Mouse (Mus musculus) intestine, embryonic 16.5 days (tissue): ENCODE measurements around the gene Smco1. TPM values are rescaled to one million over a fixed set of nuclear protein-coding genes. Genes with fewer than 3 reads are reported as not detected.
A peak's percentile ranks its signal among the peaks of the same experiment; 100 is the strongest.
"Not testable (repeated sequence)": the region's sequence is repeated elsewhere in the genome, so short reads cannot be mapped to it uniquely, and the experiment has no call there.

Experiments used
- ATAC-seq: fragments of 200-750 bp; cut with Nextera tagmentation; 2 replicates; pipeline ENCODE4 v1.8.0; 2017; ENCODE audit warnings: moderate TSS enrichment, moderate library complexity
- H3K27ac ChIP-seq: fragments of 300-500 bp; sonication (generic); 2 replicates; pipeline ENCODE4 v1.5.1; 2014; ENCODE audit warnings: mild to moderate bottlenecking, low read length
- H3K27me3 ChIP-seq: fragments of 300-500 bp; sonication (generic); replicated peaks from 2 replicates; pipeline ENCODE4 v1.6.1; 2014; ENCODE audit warnings: low read length, control low read depth, mixed read lengths; ENCODE audit not compliant: control insufficient read depth, insufficient read depth
- H3K36me3 ChIP-seq: fragments of 300-500 bp; sonication (generic); 2 replicates; pipeline ENCODE4 v1.6.1; 2014; ENCODE audit warnings: low read length, control low read depth; ENCODE audit not compliant: control insufficient read depth, insufficient read depth
- H3K4me1 ChIP-seq: fragments of 300-500 bp; sonication (generic); 2 replicates; pipeline ENCODE4 v1.6.1; 2014; ENCODE audit warnings: low read length, control low read depth, mixed read lengths; ENCODE audit not compliant: control insufficient read depth, insufficient read depth
- H3K4me2 ChIP-seq: fragments of 300-500 bp; sonication (generic); 2 replicates; pipeline ENCODE4 v1.6.1; 2014; ENCODE audit warnings: low read depth, low read length, control low read depth
- H3K4me3 ChIP-seq: fragments of 300-500 bp; sonication (generic); 2 replicates; pipeline ENCODE4 v1.5.1; 2014; ENCODE audit warnings: mild to moderate bottlenecking, low read length
- H3K9ac ChIP-seq: fragments of 300-500 bp; sonication (generic); 2 replicates; pipeline ENCODE4 v1.6.1; 2014; ENCODE audit warnings: low read depth, low read length
- H3K9me3 ChIP-seq: fragments of 300-500 bp; sonication (generic); 2 replicates; pipeline ENCODE4 v1.6.1; 2016; ENCODE audit warnings: low read length, control low read depth; ENCODE audit not compliant: control insufficient read depth
- WGBS: fragments of 180-500 bp; shearing (Covaris S2); extraction: QIAGEN DNeasy Blood & Tissue Kit; methylation state at CpG from one replicate; pipeline ENCODE4 v1.1.7; 2014; 5-methylcytosine and 5-hydroxymethylcytosine counted together
- polyA plus RNA-seq: library from polyadenylated mRNA; unstranded; fragments of >200 nt; fragmentation: Nextera tagmentation; extraction: Ambion mirVana; gene quantifications from 2 replicates; pipeline ENCODE4 v1.2.1, GENCODE M21; 2015

Smco1 gene
- polyA plus RNA-seq: not detected in 2 replicates

DNA sequence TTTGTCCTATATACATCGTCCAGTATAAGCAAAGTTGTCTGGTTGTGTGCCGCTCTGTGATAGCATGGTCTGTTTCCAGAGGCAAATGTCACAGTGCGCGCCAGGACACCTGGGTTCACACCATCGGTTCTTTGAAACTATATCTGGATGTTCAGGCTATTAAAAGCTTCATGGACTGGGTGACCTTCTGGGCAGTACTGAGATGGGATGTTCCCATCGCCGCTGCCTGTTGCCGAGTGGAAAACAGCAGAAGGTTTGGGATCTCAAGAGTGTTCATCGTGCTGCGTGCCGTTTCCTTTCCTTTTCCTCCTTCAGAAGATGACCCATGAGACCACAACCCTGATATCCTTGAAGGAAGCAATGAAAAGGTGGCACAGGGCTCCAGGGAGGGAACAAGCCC is at the start of gene Smco1:
Gene Smco1, plus strand, starts transcription at position 178 of the 400 bp plus-strand sequence.
- Histone ChIP-seq H3K4me2 (no peak within 1 kb of the TSS), H3K36me3 (no peaks in the 10 kb centered on the region), H3K9me3 (no peaks in the 10 kb centered on the region), H3K9ac (no peak within 1 kb of the TSS), H3K4me1 (no peaks in the 10 kb centered on the region), H3K27me3 (no peaks in the 10 kb centered on the region), H3K27ac (no peak within 1 kb of the TSS), H3K4me3 (no peak within 1 kb of the TSS)
- WGBS: 86% methylated on average over 11 of the region's 11 CpGs
- ATAC-seq: no peak

DNA sequence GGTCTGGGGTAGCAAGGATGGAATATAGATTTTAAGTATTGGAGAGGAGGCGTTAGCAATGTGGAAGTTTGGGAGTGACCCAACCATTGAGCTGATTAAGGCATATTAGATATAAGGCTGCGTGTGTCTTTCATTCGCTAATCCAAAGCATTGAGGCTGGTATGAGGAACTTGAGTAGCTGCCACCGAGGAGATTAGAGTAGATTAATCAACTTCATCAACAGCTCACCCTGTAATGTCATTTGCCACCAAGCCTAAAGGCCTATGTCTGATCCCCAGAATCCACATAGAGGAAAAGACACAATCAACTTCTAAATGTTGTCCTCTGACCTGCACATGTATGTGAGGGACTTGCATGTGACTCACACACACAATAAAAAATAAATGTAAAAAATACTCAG is 49.5 kb upstream of the Smco1 start:
- Histone ChIP-seq H3K4me2 (no peak overlapping the region), H3K4me1 (no peaks in the 10 kb centered on the region), H3K4me3 (no peak overlapping the region), H3K9ac (no peak overlapping the region), H3K36me3 (no peaks in the 10 kb centered on the region), H3K27ac (no peak overlapping the region), H3K27me3 (no peaks in the 10 kb centered on the region), H3K9me3 (no peaks in the 10 kb centered on the region)
- ATAC-seq: no peak
- 72% methylated on average over 4 of the region's 4 CpGs for WGBS

DNA sequence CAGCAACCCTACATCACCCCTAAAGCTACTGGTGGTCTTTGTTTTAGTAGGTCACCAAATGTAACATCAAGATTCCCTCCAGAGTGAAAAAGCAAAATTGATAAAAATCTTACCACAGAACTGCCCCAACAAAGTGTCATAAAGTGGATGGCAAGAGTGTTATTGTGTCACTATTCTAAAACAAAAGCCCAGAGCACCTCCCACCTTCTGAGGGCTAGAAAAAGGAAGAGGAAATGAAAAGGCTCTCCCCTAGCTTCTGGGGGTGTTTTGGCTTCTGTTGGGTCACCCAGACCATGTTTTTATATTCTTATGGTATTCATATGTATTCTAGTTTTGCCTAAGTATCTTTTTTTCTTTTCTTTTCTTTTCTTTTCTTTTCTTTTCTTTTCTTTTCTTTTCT is 48.9 kb upstream of the Smco1 start:
- H3K4me2 ChIP-seq: no peak overlapping the region
- no peaks in the 10 kb centered on the region for H3K4me1 ChIP-seq
- no peak overlapping the region for H3K27ac ChIP-seq
- no peak overlapping the region for H3K4me3 ChIP-seq
- no peaks in the 10 kb centered on the region for H3K9me3 ChIP-seq
- no peaks in the 10 kb centered on the region for H3K27me3 ChIP-seq
- H3K36me3 ChIP-seq: no peaks in the 10 kb centered on the region
- ATAC-seq: no peak
- H3K9ac ChIP-seq: no peak overlapping the region

DNA sequence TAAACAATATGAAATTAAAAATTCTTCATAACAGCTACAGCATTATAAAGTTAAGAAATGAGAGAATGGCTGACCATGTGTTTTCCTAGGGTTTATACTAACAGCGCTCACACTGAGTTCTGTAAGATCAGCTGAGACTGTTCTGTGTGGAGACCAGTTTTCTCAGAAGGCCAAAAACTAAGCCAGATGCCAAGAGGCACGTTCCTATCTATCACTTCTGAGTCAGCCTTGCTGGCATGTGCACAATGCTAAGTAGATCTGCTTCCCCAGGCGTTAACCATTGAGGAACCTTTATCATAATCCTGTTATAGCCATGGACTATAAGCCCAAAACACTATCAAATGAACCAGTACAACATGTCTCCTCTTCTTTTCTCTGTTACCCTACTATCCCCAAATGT is 39.2 kb upstream of the Smco1 start:
- not testable (repeated sequence) for H3K4me1 ChIP-seq, H3K36me3 ChIP-seq, H3K4me3 ChIP-seq, H3K27me3 ChIP-seq, H3K9me3 ChIP-seq, H3K9ac ChIP-seq, H3K27ac ChIP-seq, H3K4me2 ChIP-seq, ATAC-seq
- 84% methylated on average over 3 of the region's 3 CpGs for WGBS

DNA sequence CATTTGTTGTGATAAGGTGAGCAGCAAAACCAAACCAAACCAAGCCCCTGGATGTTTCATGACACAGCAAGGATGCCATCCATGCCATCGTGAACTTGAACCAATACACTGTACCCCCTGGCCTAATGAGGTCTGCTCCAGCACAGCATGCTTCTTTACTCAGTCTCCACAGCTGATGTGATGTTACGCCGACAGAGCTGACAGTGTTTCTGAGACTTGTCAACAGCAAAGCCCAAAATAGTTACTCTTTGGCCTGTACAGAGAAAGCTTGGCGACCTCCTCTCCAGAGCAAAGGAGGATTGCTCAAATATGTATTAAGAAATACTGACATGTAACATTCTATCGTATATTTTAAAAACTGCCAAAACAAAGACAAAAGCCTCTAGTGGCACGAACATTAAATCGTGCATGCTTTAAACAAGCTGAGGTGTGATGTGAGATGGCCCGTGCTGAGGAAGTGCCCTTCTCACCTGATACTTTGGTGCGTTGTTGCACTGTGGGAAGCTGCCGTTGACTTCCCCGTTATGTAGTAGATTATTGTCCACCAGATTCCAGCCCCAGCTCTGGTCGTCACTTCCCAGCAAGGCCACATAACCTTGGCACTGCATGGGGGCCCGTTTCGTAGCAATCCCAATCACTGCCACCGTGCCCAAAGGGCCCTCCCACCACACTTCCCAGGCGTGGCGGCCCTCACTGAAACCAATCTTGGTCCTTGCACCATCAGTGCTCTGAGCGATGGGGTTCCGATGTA is 33.2 kb upstream of the Smco1 start:
- Histone ChIP-seq H3K9ac (no peak overlapping the region), H3K36me3 (peaks cover 3% of the 10 kb centered on the region; the same call in 1 of the 2 replicates), H3K4me3 (no peak overlapping the region), H3K4me2 (no peak overlapping the region), H3K27ac (no peak overlapping the region), H3K9me3 (no peaks in the 10 kb centered on the region), H3K4me1 (no peaks in the 10 kb centered on the region), H3K27me3 (no peaks in the 10 kb centered on the region)
- 91% methylated on average over 19 of the region's 19 CpGs for WGBS
- no peak for ATAC-seq

DNA sequence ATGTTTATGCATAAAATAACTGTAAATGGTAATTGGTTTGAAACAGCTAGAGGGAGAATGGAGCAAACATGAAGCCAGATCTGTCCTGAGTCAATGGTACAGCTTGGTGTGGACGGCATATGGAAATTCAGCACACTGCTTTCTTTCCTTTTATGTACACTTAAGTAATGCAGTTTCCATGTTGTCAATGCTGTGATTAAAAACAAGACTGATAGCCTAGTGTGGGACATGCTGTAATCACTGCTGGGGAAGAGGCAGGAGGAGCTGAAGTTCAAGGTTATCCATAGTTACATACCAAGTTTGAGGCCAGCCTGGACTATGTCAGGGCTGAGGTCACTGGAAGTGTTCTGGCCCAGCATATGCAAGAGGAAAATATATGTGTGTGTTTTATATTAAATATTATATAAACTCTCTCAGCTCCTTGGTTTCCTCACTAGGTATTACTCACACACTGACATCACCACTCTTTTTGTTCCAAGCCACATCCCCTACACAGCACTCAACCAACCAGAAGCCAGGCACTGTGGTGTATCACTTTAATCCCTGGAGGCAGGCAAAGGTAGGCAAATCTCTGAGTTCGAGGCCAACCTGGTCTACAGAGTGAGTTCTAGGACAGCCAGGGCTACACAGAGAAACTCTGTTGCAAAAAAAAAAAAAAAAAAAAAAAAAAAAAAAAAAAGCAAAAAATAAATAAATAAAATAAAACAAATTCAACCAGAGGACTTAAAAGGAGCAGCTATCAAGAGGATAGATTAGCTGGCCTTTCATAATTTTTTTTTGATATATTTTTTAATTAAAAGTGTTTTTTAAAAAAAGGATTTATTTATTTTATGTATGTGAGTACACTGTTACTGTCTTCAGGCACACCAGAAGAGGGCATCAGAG is 31.6 kb upstream of the Smco1 start:
- H3K4me1 ChIP-seq: 0 out of 2 replicates have a peak, but pooled peaks cover 2% of the 10 kb centered on the region
- no peaks in the 10 kb centered on the region for H3K36me3 ChIP-seq
- no peak overlapping the region for H3K4me2 ChIP-seq
- no peaks in the 10 kb centered on the region for H3K9me3 ChIP-seq
- no peak for ATAC-seq
- no peak overlapping the region for H3K27ac ChIP-seq
- H3K4me3 ChIP-seq: no peak overlapping the region
- no peak overlapping the region for H3K9ac ChIP-seq
- WGBS: 83% methylated on average over 2 of the region's 2 CpGs
- no peaks in the 10 kb centered on the region for H3K27me3 ChIP-seq

DNA sequence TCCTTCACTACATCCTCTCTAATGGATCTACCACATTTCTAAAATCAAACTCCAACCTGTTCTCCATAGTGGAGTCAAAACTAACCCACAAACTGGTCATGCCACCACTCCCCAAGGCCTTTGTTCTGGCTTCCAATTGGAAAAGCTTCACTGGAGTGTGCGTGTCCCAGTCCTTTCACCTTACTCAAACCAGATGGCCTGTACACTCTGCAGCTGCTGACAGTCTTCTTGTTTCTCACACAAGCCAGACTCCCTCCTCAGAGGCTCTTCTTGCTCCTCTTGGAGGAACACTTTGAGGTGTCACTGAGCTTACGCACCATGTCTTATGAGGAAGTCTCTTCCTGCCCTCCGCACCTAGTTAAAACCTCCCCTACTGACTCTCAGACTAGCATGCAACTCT is 27.4 kb upstream of the Smco1 start:
- no peak overlapping the region for H3K4me3 ChIP-seq
- H3K9ac ChIP-seq: no peak overlapping the region
- H3K9me3 ChIP-seq: no peaks in the 10 kb centered on the region
- H3K27ac ChIP-seq: no peak overlapping the region
- ATAC-seq: no peak
- H3K27me3 ChIP-seq: no peaks in the 10 kb centered on the region
- H3K4me2 ChIP-seq: no peak overlapping the region
- WGBS: 92% methylated on average over 3 of the region's 3 CpGs
- peaks cover 16% of the 10 kb centered on the region for H3K4me1 ChIP-seq
- H3K36me3 ChIP-seq: no peaks in the 10 kb centered on the region

DNA sequence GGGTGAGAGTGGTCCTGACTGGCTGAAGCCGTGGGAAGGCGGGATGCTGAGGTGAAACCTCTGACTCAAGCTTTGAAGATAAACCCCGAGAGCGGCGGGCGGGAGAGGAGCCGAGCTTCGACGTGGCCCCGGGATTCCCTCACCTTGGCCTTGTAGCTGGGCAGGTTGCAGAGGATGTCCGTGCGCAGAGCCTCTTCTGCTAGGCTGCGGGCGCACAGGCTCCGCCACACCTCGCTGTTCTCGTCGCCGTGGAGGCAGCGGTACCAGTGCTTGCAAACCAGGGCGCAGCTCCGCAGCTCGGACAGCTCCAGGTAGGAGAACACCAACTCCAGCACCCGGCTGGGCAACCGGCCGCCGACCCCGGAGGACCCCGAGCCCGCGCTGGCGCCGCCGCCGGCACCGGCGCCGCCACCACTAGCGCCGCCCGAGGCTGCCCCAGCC is 24.9 kb upstream of the Smco1 start:
- H3K27me3 ChIP-seq: no peaks in the 10 kb centered on the region
- peak overlapping the region; percentile 95 for H3K27ac ChIP-seq
- H3K9me3 ChIP-seq: no peaks in the 10 kb centered on the region
- WGBS: under 1% methylated on average over 40 of the region's 41 CpGs
- peaks cover 18% of the 10 kb centered on the region for H3K4me1 ChIP-seq
- H3K36me3 ChIP-seq: no peaks in the 10 kb centered on the region
- peak overlapping the region; percentile 93 for H3K4me3 ChIP-seq
- H3K4me2 ChIP-seq: peak overlapping the region; percentile 82
- ATAC-seq: peak; percentile 68
- H3K9ac ChIP-seq: peak overlapping the region; percentile 95

DNA sequence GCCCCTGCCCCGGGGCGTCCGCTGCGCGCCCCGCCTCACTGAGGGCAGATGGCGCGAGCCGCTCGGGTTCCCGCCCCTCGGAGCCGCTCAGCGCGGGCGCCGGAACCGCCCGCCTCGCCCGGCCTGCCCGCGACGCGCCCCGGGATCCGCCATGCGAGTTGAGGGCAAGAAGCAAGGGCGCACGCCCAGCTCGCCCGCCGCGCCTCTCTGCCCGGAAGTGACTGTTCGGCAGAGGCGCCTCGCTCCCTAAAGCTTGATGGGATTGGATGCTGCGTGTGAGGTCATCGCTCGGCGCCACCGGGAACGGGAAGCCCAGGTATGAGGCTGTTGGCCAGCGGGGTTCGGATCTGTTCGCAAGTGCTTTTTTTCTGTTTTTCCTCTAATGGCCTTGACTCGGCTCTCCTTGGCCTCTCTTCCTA is 24.3 kb upstream of the Smco1 start, which contains the start of the genes Fbxo45 and Wdr53:
Gene Fbxo45, minus strand, starts transcription at position 207 of the 419 bp plus-strand sequence.
Gene Wdr53, plus strand, starts transcription at position 276 of the 419 bp plus-strand sequence.
- Histone ChIP-seq H3K9me3 (no peaks in the 10 kb centered on the region), H3K9ac (peak within 1 kb of the TSS; percentile 95), H3K27me3 (no peaks in the 10 kb centered on the region), H3K36me3 (no peaks in the 10 kb centered on the region), H3K27ac (peak within 1 kb of the TSS; percentile 95), H3K4me3 (peak within 1 kb of the TSS; percentile 93), H3K4me1 (peaks cover 18% of the 10 kb centered on the region), H3K4me2 (peak within 1 kb of the TSS; percentile 82)
- WGBS: under 1% methylated on average over 48 of the region's 48 CpGs
- ATAC-seq: peak; percentile 99
